ENCODE assay signal across 33 mouse cellular contexts in genomic region chr1:136249662-136250061, GRCm38 (mm10). TPM values are rescaled to one million over a fixed set of nuclear protein-coding genes. Genes with fewer than 3 reads are reported as not detected.
DNase-seq lines count a peak whose midpoint lies in the region; ATAC-seq lines count a peak whose summit lies in the region.
"Had no signal": no experiment of that assay in that cellular context is flagged by ENCODE, and none has a peak within 500 bp of the region (broad histone marks: within the 10 kb centered on the region; RNA-seq: fewer than 3 reads in every experiment).

No protein-coding gene starts in this region.

- no peak overlapping the region for H3K4me2 ChIP-seq in liver, embryonic 12.5 days
- H3K4me2 ChIP-seq: embryonic facial prominence, embryonic 15.5 days; forebrain, embryonic 12.5 days; heart, embryonic 15.5 days; hindbrain, embryonic 13.5 days; liver, embryonic 15.5 days; lung, embryonic 14.5 days; midbrain, embryonic 12.5 days; neural tube, embryonic 15.5 days; stomach, embryonic 15.5 days had no signal

- H3K27me3 ChIP-seq in liver, embryonic 12.5 days (replicated peaks): peaks cover 4% of the 10 kb centered on the region; the same call in 1 of the 2 replicates
- H3K27me3 ChIP-seq: embryonic facial prominence, embryonic 15.5 days; forebrain, embryonic 12.5 days; heart, embryonic 15.5 days; neural tube, embryonic 15.5 days; stomach, embryonic 15.5 days had no signal

- no peak overlapping the region for H3K9ac ChIP-seq in liver, embryonic 12.5 days
- H3K9ac ChIP-seq: embryonic facial prominence, embryonic 15.5 days; forebrain, embryonic 12.5 days; heart, embryonic 15.5 days; hindbrain, embryonic 13.5 days; liver, embryonic 15.5 days; lung, embryonic 14.5 days; midbrain, embryonic 12.5 days; neural tube, embryonic 15.5 days; stomach, embryonic 15.5 days had no signal

- peak; percentile 52; the same call in 1 of the 2 replicates for ATAC-seq in megakaryocyte, adult 5-6 weeks (ENCODE audit: poor library complexity, severe bottlenecking)
- ATAC-seq in megakaryocyte-erythroid progenitor cell, adult 5-6 weeks (replicated peaks; ENCODE audit: low FRiP score, low TSS enrichment, poor library complexity, severe bottlenecking): no peak
- no peak for ATAC-seq in liver, embryonic 12.5 days
- ATAC-seq: intestine, embryonic 16.5 days had no signal

- H3K4me1 ChIP-seq in liver, embryonic 12.5 days: no peaks in the 10 kb centered on the region
- H3K4me1 ChIP-seq: embryonic facial prominence, embryonic 15.5 days; forebrain, embryonic 12.5 days; heart, embryonic 10.5 days; heart, embryonic 15.5 days; liver, embryonic 15.5 days; midbrain, embryonic 12.5 days; neural tube, embryonic 15.5 days; stomach, embryonic 15.5 days had no signal

- 16% methylated on average over 5 of the region's 5 CpGs for WGBS in liver, embryonic 12.5 days (ENCODE audit: insufficient replicate concordance)

- no peak overlapping the region for H3K4me3 ChIP-seq in liver, embryonic 12.5 days
- H3K4me3 ChIP-seq: embryonic facial prominence, embryonic 15.5 days; forebrain, embryonic 12.5 days; heart, embryonic 10.5 days; heart, embryonic 15.5 days; hindbrain, embryonic 13.5 days; liver, embryonic 15.5 days; midbrain, embryonic 12.5 days; neural tube, embryonic 15.5 days; stomach, embryonic 15.5 days had no signal

- peak; percentile 45 to 46 for DNase-seq in spleen, postnatal 36 days (ENCODE audit: low spot score in 2 of 2)
- no peak for DNase-seq in spleen, adult 18-20 months
- peak; percentile 19 for DNase-seq in Muller cell, postnatal 12 days (ENCODE audit: inconsistent ontology term)
- DNase-seq in ovary, postnatal 36 days (ENCODE audit: low spot score): no peak
- no peak for DNase-seq in gastrocnemius, postnatal 25 days
- DNase-seq: adrenal gland, postnatal 25 days; cerebellum, adult 8-10 months; gastrocnemius, postnatal 10 days; heart, adult 11 months; kidney, adult 8-10 months; layer of hippocampus, postnatal 36 days; liver; lung, embryonic 14.5 days; lung, postnatal 14 days; right cerebral cortex, postnatal 4 days had no signal

- H3K27ac ChIP-seq in liver, embryonic 12.5 days: no peak overlapping the region
- H3K27ac ChIP-seq: embryonic facial prominence, embryonic 15.5 days; forebrain, embryonic 12.5 days; heart, embryonic 10.5 days; heart, embryonic 15.5 days; hindbrain, embryonic 13.5 days; kidney, postnatal 0 days; liver, embryonic 15.5 days; midbrain, embryonic 12.5 days; neural tube, embryonic 15.5 days; stomach, embryonic 15.5 days had no signal

- no peaks in the 10 kb centered on the region for H3K9me3 ChIP-seq in liver, embryonic 12.5 days (replicated peaks)
- H3K9me3 ChIP-seq: embryonic facial prominence, embryonic 15.5 days; forebrain, embryonic 12.5 days; heart, embryonic 10.5 days; heart, embryonic 15.5 days; hindbrain, embryonic 13.5 days; liver, embryonic 15.5 days; midbrain, embryonic 12.5 days; neural tube, embryonic 15.5 days; stomach, embryonic 15.5 days had no signal

- H3K36me3 ChIP-seq in liver, embryonic 12.5 days: no peaks in the 10 kb centered on the region
- H3K36me3 ChIP-seq: embryonic facial prominence, embryonic 15.5 days; forebrain, embryonic 12.5 days; heart, embryonic 10.5 days; heart, embryonic 15.5 days; hindbrain, embryonic 13.5 days; liver, embryonic 15.5 days; midbrain, embryonic 12.5 days; neural tube, embryonic 15.5 days; stomach, embryonic 15.5 days had no signal

RNA-seq across cellular contexts. Expression of gene Gpr25, which starts 11.0 kb away (rescaled TPM):
- total RNA-seq in megakaryocyte, adult 5-6 weeks (2015): not detected in 2 replicates
- total RNA-seq in megakaryocyte, adult 5-6 weeks (2017): not detected in 2 replicates
- total RNA-seq in megakaryocyte-erythroid progenitor cell, adult 5-6 weeks (2014; fragmentation: Nextera tagmentation): not detected in 2 replicates
- not detected in 2 replicates for total RNA-seq in megakaryocyte-erythroid progenitor cell, adult 5-6 weeks (2017)
- not detected in 2 replicates for polyA plus RNA-seq in liver, embryonic 12.5 days (2016; fragmentation: Nextera tagmentation; extraction: Ambion mirVana)
- not detected for total RNA-seq in gastrocnemius, postnatal 25 days (2021)
- total RNA-seq: adrenal gland, adult 18-20 months; adrenal gland, postnatal 25 days; gastrocnemius, postnatal 10 days; heart, postnatal 25 days had no signal
- polyA plus RNA-seq: C2C12; embryonic facial prominence, embryonic 15.5 days; forebrain, embryonic 12.5 days; heart, embryonic 10.5 days; intestine, embryonic 16.5 days; kidney, postnatal 0 days; limb, embryonic 11.5 days; liver, embryonic 15.5 days; lung, embryonic 14.5 days; midbrain, embryonic 12.5 days; stomach, embryonic 15.5 days had no signal

RNA-seq across cellular contexts. Expression of gene Inava, which starts 15.6 kb away (rescaled TPM):
- total RNA-seq in megakaryocyte, adult 5-6 weeks (2015): not detected in 2 replicates
- total RNA-seq in megakaryocyte, adult 5-6 weeks (2017): not detected in 2 replicates
- not detected in 2 replicates for total RNA-seq in megakaryocyte-erythroid progenitor cell, adult 5-6 weeks (2014; fragmentation: Nextera tagmentation)
- not detected in 2 replicates for total RNA-seq in megakaryocyte-erythroid progenitor cell, adult 5-6 weeks (2017)
- polyA plus RNA-seq in liver, embryonic 12.5 days (2016; fragmentation: Nextera tagmentation; extraction: Ambion mirVana): 0.67 and 1.0 TPM in 2 replicates
- total RNA-seq in gastrocnemius, postnatal 25 days (2021): not detected
- total RNA-seq: adrenal gland, postnatal 25 days; heart, postnatal 25 days had no signal

RNA-seq across cellular contexts. Expression of gene Mroh3, which starts 37.0 kb away (rescaled TPM):
- total RNA-seq in megakaryocyte, adult 5-6 weeks (2015): not detected in 2 replicates
- not detected in 2 replicates for total RNA-seq in megakaryocyte, adult 5-6 weeks (2017)
- total RNA-seq in megakaryocyte-erythroid progenitor cell, adult 5-6 weeks (2014; fragmentation: Nextera tagmentation): not detected in 2 replicates
- not detected in 2 replicates for total RNA-seq in megakaryocyte-erythroid progenitor cell, adult 5-6 weeks (2017)
- polyA plus RNA-seq in liver, embryonic 12.5 days (2016; fragmentation: Nextera tagmentation; extraction: Ambion mirVana): not detected in 2 replicates
- not detected for total RNA-seq in gastrocnemius, postnatal 25 days (2021)
- total RNA-seq: adrenal gland, adult 18-20 months; adrenal gland, postnatal 25 days; gastrocnemius, postnatal 10 days; heart, postnatal 25 days had no signal
- polyA plus RNA-seq: C2C12; embryonic facial prominence, embryonic 15.5 days; heart, embryonic 15.5 days; hindbrain, embryonic 13.5 days; kidney, postnatal 0 days; liver, embryonic 15.5 days; lung, embryonic 14.5 days; neural tube, embryonic 15.5 days had no signal

Comparison
In these comparisons a context has a peak if more than half of its experiments do, and no peak if none do; other contexts are left out.
1. DNase-seq: peak in spleen, postnatal 36 days (2 of 2) and Muller cell, postnatal 12 days (single experiment); none in spleen, adult 18-20 months (0 of 2), ovary, postnatal 36 days (single experiment) and gastrocnemius, postnatal 25 days (single experiment).